In the genomic region with DNA sequence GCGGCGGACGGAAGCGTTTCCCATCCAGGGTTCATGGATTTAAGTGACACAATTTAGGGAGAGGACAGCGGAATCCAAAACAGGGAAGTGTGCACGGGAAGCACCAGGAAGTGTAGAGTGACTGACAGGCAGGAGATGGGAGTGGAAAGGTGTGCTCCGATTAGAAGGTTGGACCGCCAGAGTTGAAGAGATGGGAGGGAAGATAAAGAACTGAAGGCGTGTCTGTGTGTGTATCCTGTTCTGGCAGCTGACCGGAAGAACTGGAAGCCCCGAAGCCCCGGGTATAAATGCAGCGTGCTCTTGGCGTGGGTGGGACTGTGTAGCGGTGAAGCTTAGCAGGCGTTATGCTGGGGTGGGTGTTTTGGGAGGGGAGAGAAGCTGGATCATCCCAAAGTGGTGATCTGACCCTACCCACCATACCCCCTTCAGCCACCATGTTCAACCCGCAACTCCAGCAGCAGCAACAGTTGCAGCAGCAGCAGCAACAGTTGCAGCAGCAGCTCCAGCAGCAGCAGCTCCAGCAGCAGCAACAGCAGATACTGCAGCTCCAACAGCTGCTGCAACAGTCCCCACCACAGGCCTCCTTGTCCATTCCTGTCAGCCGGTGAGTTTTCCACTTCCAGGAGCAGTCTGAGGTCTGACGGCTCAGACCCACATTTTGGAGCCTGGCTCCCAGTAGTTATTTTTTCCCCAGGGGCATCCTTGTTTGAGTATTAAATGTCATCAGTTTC, we compare ENCODE assay signal across 8 mouse cellular contexts. TPM values are rescaled to one million over a fixed set of nuclear protein-coding genes. Genes with fewer than 3 reads are reported as not detected.
DNase-seq lines count a peak whose midpoint lies in the region; ATAC-seq and TF ChIP-seq lines count a peak whose summit lies in the region.

No protein-coding gene starts in this region.

- H3K27me3 ChIP-seq in heart, embryonic 16.5 days (ENCODE audit: control insufficient read depth, insufficient read depth, low read length) = no peaks in the 10 kb centered on the region
- 0 out of 2 replicates have a peak, but pooled peaks cover 3% of the 10 kb centered on the region for H3K27me3 ChIP-seq in midbrain, embryonic 15.5 days (replicated peaks)

- H3K27ac ChIP-seq in layer of hippocampus, adult 2 months = peak overlapping the region; percentile 96
- peak overlapping the region; percentile 88 for H3K27ac ChIP-seq in heart, embryonic 16.5 days (ENCODE audit: low read length)
- H3K27ac ChIP-seq in midbrain, embryonic 15.5 days = peak overlapping the region; percentile 91

- ATAC-seq in heart, embryonic 16.5 days (replicated peaks; ENCODE audit: extremely low read depth, insufficient read depth, low FRiP score) = peak; percentile 12; the same call in 1 of the 2 replicates
- peak; percentile 60 for ATAC-seq in midbrain, embryonic 15.5 days (replicated peaks)

- no peaks in the 10 kb centered on the region for H3K9me3 ChIP-seq in heart, embryonic 16.5 days (replicated peaks; ENCODE audit: control insufficient read depth, low read length)
- H3K9me3 ChIP-seq in midbrain, embryonic 15.5 days = no peaks in the 10 kb centered on the region

- peak overlapping the region; percentile 79 for H3K4me3 ChIP-seq in layer of hippocampus, adult 2 months
- peak overlapping the region; percentile 84 for H3K4me3 ChIP-seq in heart, embryonic 16.5 days (ENCODE audit: low read length)
- peak overlapping the region; percentile 96 for H3K4me3 ChIP-seq in midbrain, embryonic 15.5 days

- DNase-seq in layer of hippocampus, adult 2 months (ENCODE audit: low spot score in 2 of 2) = no peak
- no peak for DNase-seq in layer of hippocampus, postnatal 14 days (ENCODE audit: low spot score in 2 of 2)
- peak; percentile 50 for DNase-seq in c-Kit-negative CD71-positive TER-119-positive erythroid progenitor cells, embryonic 14.5 days (ENCODE audit: low read depth, low spot score)
- peak; percentile 52 for DNase-seq in liver
- DNase-seq in adipocyte (ENCODE audit: low spot score) = no peak
- DNase-seq in left cerebral cortex, adult 9 months (ENCODE audit: low spot score in 2 of 2) = no peak

- H3K4me2 ChIP-seq in heart, embryonic 16.5 days (ENCODE audit: low read depth, low read length) = peak overlapping the region; percentile 70
- peak overlapping the region; percentile 69 for H3K4me2 ChIP-seq in midbrain, embryonic 15.5 days

- TF ChIP-seq CTCF in layer of hippocampus, adult 2 months (conservative IDR thresholded peaks at IDR 0.05) = no peak

- H3K4me1 ChIP-seq in heart, embryonic 16.5 days (ENCODE audit: control insufficient read depth, insufficient read depth, low read length) = peaks cover 13% of the 10 kb centered on the region
- peaks cover 27% of the 10 kb centered on the region for H3K4me1 ChIP-seq in midbrain, embryonic 15.5 days

- 8% methylated on average over 19 of the region's 19 CpGs for WGBS in heart, embryonic 16.5 days
- WGBS in midbrain, embryonic 15.5 days = 9% methylated on average over 19 of the region's 19 CpGs

- peaks cover 15% of the 10 kb centered on the region for H3K36me3 ChIP-seq in heart, embryonic 16.5 days (ENCODE audit: control insufficient read depth, insufficient read depth)
- peaks cover 11% of the 10 kb centered on the region for H3K36me3 ChIP-seq in midbrain, embryonic 15.5 days (replicated peaks)

- peak overlapping the region; percentile 91 for H3K9ac ChIP-seq in heart, embryonic 16.5 days (ENCODE audit: low read length)
- peak overlapping the region; percentile 82 for H3K9ac ChIP-seq in midbrain, embryonic 15.5 days

RNA-seq across cellular contexts. Expression of a gene that starts 10.4 kb away (rescaled TPM):
- total RNA-seq in layer of hippocampus, adult 2 months (2021) = 1,000 to 10,000 TPM; 1,274 to 1,381 TPM
- 1,000 to 10,000 TPM; 1,139 to 1,143 TPM for total RNA-seq in layer of hippocampus, postnatal 14 days (2021)
- polyA plus RNA-seq in heart, embryonic 16.5 days (2015; fragmentation: Nextera tagmentation; extraction: Ambion mirVana) = 2.4 and 2.7 TPM in 2 replicates
- polyA plus RNA-seq in midbrain, embryonic 15.5 days (2015; fragmentation: Nextera tagmentation; extraction: Ambion mirVana) = 78.4 and 79.0 TPM in 2 replicates

RNA-seq across cellular contexts. Expression of a gene that starts 11.4 kb away (rescaled TPM):
- 10 to 100 TPM; 75.3 to 92.7 TPM for total RNA-seq in layer of hippocampus, adult 2 months (2021)
- total RNA-seq in layer of hippocampus, postnatal 14 days (2021) = 10 to 100 TPM; 67.3 to 69.5 TPM
- 36.7 and 38.4 TPM in 2 replicates for polyA plus RNA-seq in heart, embryonic 16.5 days (2015; fragmentation: Nextera tagmentation; extraction: Ambion mirVana)
- polyA plus RNA-seq in midbrain, embryonic 15.5 days (2015; fragmentation: Nextera tagmentation; extraction: Ambion mirVana) = 62.5 and 64.4 TPM in 2 replicates

RNA-seq across cellular contexts. Expression of a gene that starts 18.2 kb away (rescaled TPM):
- 100 to 1,000 TPM; 160 to 170 TPM for total RNA-seq in layer of hippocampus, adult 2 months (2021)
- 100 to 1,000 TPM; 181 to 189 TPM for total RNA-seq in layer of hippocampus, postnatal 14 days (2021)
- 46.3 and 46.5 TPM in 2 replicates for polyA plus RNA-seq in heart, embryonic 16.5 days (2015; fragmentation: Nextera tagmentation; extraction: Ambion mirVana)
- polyA plus RNA-seq in midbrain, embryonic 15.5 days (2015; fragmentation: Nextera tagmentation; extraction: Ambion mirVana) = 116 and 117 TPM in 2 replicates

RNA-seq across cellular contexts. Expression of a gene that starts 24.5 kb away (rescaled TPM):
- under 1 TPM in 1 of 2 experiments, not detected in 1; 0.69 TPM for total RNA-seq in layer of hippocampus, adult 2 months (2021)
- total RNA-seq in layer of hippocampus, postnatal 14 days (2021) = 1 to 10 TPM; 2.0 to 2.9 TPM
- 1.9 and 2.5 TPM in 2 replicates for polyA plus RNA-seq in heart, embryonic 16.5 days (2015; fragmentation: Nextera tagmentation; extraction: Ambion mirVana)
- polyA plus RNA-seq in midbrain, embryonic 15.5 days (2015; fragmentation: Nextera tagmentation; extraction: Ambion mirVana) = 0.44 and 0.83 TPM in 2 replicates

RNA-seq across cellular contexts. Expression of a gene that starts 32.2 kb away (rescaled TPM):
- total RNA-seq in layer of hippocampus, adult 2 months (2021) = 10 to 100 TPM; 33.8 to 35.5 TPM
- 10 to 100 TPM; 36.6 to 40.3 TPM for total RNA-seq in layer of hippocampus, postnatal 14 days (2021)
- polyA plus RNA-seq in heart, embryonic 16.5 days (2015; fragmentation: Nextera tagmentation; extraction: Ambion mirVana) = 44.2 and 50.7 TPM in 2 replicates
- polyA plus RNA-seq in midbrain, embryonic 15.5 days (2015; fragmentation: Nextera tagmentation; extraction: Ambion mirVana) = 51.3 and 54.2 TPM in 2 replicates

Comparison
In these comparisons a context has a peak if more than half of its experiments do, and no peak if none do; other contexts are left out.
1. DNase-seq: peak in c-Kit-negative CD71-positive TER-119-positive erythroid progenitor cells, embryonic 14.5 days (single experiment) and liver (single experiment); none in layer of hippocampus, adult 2 months (0 of 2), layer of hippocampus, postnatal 14 days (0 of 2), adipocyte (single experiment) and left cerebral cortex, adult 9 months (0 of 2).
2. Peak in every context shown above with its lines, with median percentiles within 50 percentile points of each other: H3K27ac ChIP-seq and H3K4me3 ChIP-seq.